Mouse (Mus musculus) intestine, postnatal 0 days (tissue): Measurements from ENCODE around the gene Ttc17. TPM values are rescaled to one million over a fixed set of nuclear protein-coding genes. Genes with fewer than 3 reads are reported as not detected.

Experiments
- ATAC-seq: fragments of 200-750 bp; cut with Nextera tagmentation; 2 replicates; pipeline ENCODE4 v1.8.0; 2017; ENCODE audit warnings: mild to moderate bottlenecking, moderate TSS enrichment, moderate library complexity
- H3K27ac ChIP-seq: fragments of 300-500 bp; sonication (generic); 2 replicates; pipeline ENCODE4 v1.5.1; 2014; ENCODE audit warnings: mild to moderate bottlenecking, low read depth, low read length, moderate library complexity
- H3K27me3 ChIP-seq: fragments of 300-500 bp; sonication (generic); replicated peaks from 2 replicates; pipeline ENCODE4 v1.6.1; 2014; ENCODE audit warnings: low read length, mixed read lengths; ENCODE audit not compliant: control insufficient read depth, insufficient read depth
- H3K36me3 ChIP-seq: fragments of 300-500 bp; sonication (generic); 2 replicates; pipeline ENCODE4 v1.6.1; 2014; ENCODE audit warnings: mild to moderate bottlenecking, moderate library complexity; ENCODE audit not compliant: control insufficient read depth, insufficient read depth
- H3K4me1 ChIP-seq: fragments of 300-500 bp; sonication (generic); replicated peaks from 2 replicates; pipeline ENCODE4 v1.6.1; 2014; ENCODE audit warnings: antibody characterized with exemption, low read length, mixed read lengths; ENCODE audit not compliant: control insufficient read depth, insufficient read depth
- H3K4me2 ChIP-seq: fragments of 300-500 bp; sonication (generic); replicated peaks from 2 replicates; pipeline ENCODE4 v1.6.1; 2014; ENCODE audit warnings: low read depth, mild to moderate bottlenecking, moderate library complexity
- H3K4me3 ChIP-seq: fragments of 300-500 bp; sonication (generic); 2 replicates; pipeline ENCODE4 v1.5.1; 2014; ENCODE audit warnings: low read depth, low read length
- H3K9ac ChIP-seq: fragments of 300-500 bp; sonication (generic); 2 replicates; pipeline ENCODE4 v1.6.1; 2014; ENCODE audit warnings: mild to moderate bottlenecking, low read depth, low read length
- H3K9me3 ChIP-seq: fragments of 300-500 bp; sonication (generic); 2 replicates; pipeline ENCODE4 v1.6.1; 2016; ENCODE audit warnings: mixed run types; ENCODE audit not compliant: control insufficient read depth
- CTCF ChIP-seq: sonication (generic); IDR thresholded peaks from 2 replicates; pipeline ENCODE4 v1.5.1; 2016; ENCODE audit warnings: low read depth, mild to moderate bottlenecking, control low read depth, antibody characterized with exemption, moderate library complexity
- WGBS: fragments of 180-500 bp; shearing (Covaris S2); extraction: QIAGEN DNeasy Blood & Tissue Kit; methylation state at CpG from one replicate; pipeline ENCODE4 v1.1.7; 2014; 5-methylcytosine and 5-hydroxymethylcytosine counted together
- microRNA counts: library from miRNA; unstranded; fragments of <30 nt; microRNA quantifications from one replicate; lab custom pipeline; 2016
- microRNA-seq: library from miRNA; unstranded; fragments of <30 nt; microRNA quantifications from one replicate; pipeline ENCODE4, GENCODE M21; 2016
- polyA plus RNA-seq: library from polyadenylated mRNA; unstranded; fragments of >200 nt; fragmentation: Nextera tagmentation; extraction: Ambion mirVana; gene quantifications from 2 replicates; pipeline ENCODE4 v1.2.1, GENCODE M21; 2015

Gene Ttc17
- polyA plus RNA-seq, 1 experiment from 2014 or later = 9.7 TPM

DNA sequence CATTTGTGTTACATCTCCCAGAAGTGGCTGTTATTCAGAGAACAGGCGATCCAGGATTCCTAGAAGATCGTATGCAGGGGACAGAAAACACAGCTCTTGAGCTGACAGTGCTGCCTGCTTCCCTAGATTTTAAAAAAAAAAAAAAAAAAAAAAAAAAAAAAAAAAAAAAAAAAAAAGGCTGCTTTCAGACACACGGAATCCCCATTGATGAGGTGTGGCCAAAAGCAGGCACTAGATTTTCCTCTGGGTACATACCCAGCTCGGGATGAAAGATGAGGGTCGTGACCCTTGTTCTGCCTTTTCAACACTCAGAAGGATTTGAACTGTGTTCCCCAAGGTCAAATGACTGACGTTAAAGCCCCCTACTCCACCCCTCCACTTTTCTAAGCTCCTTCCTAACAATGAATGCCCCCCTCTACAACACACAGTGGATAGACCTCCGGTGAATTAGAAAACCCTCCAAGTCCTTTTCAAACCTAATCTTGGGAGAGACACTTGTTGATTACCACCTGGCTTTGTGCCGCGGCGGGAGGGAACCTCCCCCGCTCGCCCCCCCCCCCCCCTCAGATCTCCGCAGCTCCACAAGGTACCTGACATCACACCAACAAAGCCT is 143.5 kb downstream of the Ttc17 start:
- TF ChIP-seq CTCF = no peak
- Histone ChIP-seq H3K27me3 (peaks cover 15% of the 10 kb centered on the region; the same call in 1 of the 2 replicates), H3K9me3 (no peaks in the 10 kb centered on the region), H3K36me3 (no peaks in the 10 kb centered on the region), H3K4me3 (peak overlapping the region; percentile 16), H3K27ac (no peak overlapping the region), H3K4me1 (no peaks in the 10 kb centered on the region), H3K9ac (no peak overlapping the region), H3K4me2 (peak overlapping the region; percentile 40; the same call in 1 of the 2 replicates)
- ATAC-seq = no peak
- 2% methylated on average over 13 of the region's 13 CpGs for WGBS

GRCm38 (mm10) chr2:94254102-94254501 is 152.4 kb downstream of the Ttc17 start:
- no peak for ATAC-seq
- 27% methylated on average over 3 of the region's 3 CpGs for WGBS
- peak; percentile 57 for TF ChIP-seq CTCF
- Histone ChIP-seq H3K27me3 (no peaks in the 10 kb centered on the region), H3K4me3 (no peak overlapping the region), H3K9ac (no peak overlapping the region), H3K9me3 (no peaks in the 10 kb centered on the region), H3K36me3 (no peaks in the 10 kb centered on the region), H3K27ac (no peak overlapping the region), H3K4me1 (no peaks in the 10 kb centered on the region), H3K4me2 (no peak overlapping the region)

MicroRNAs encoded within 50 kb of the gene (microRNA counts, 519-probe panel; counts per million panel counts)
- not detected for microRNA mmu-miR-670 (lab: Ali Mortazavi, UCI)

Small RNAs within 50 kb of the gene (microRNA-seq; reads per million reads assigned to microRNA genes)
- 2.7 reads per million, percentile 2 among the genes with 10 or more reads in this experiment for gene Mir670

Other genes starting within 250 kb of the Ttc17 start
- 93.9 and 95.4 TPM in 2 replicates for gene Hsd17b12, start 248.7 kb downstream of the Ttc17 start, polyA plus RNA-seq
- 47.6 and 48.8 TPM in 2 replicates for gene Api5, start 31.4 kb upstream of the Ttc17 start, polyA plus RNA-seq